Mouse (Mus musculus) stomach, embryonic 15.5 days (tissue): Measurements from ENCODE around the gene Tagln2. TPM values are rescaled to one million over a fixed set of nuclear protein-coding genes. Genes with fewer than 3 reads are reported as not detected.

ENCODE experiments used
- ATAC-seq: fragments of 200-750 bp; cut with Nextera tagmentation; 2 replicates; pipeline ENCODE4 v1.8.0; 2017; ENCODE audit warnings: low read depth, moderate number of reproducible peaks, moderate TSS enrichment; ENCODE audit not compliant: insufficient read depth, low FRiP score
- H3K27ac ChIP-seq: fragments of 300-500 bp; sonication (generic); 2 replicates; pipeline ENCODE4 v1.5.1; 2015; ENCODE audit warnings: mild to moderate bottlenecking, inconsistent platforms
- H3K27me3 ChIP-seq: fragments of 300-500 bp; sonication (generic); replicated peaks from 2 replicates; pipeline ENCODE4 v1.6.1; 2015; ENCODE audit warnings: inconsistent platforms
- H3K36me3 ChIP-seq: fragments of 300-500 bp; sonication (generic); 2 replicates; pipeline ENCODE4 v1.6.1; 2015; ENCODE audit warnings: inconsistent platforms
- H3K4me1 ChIP-seq: fragments of 300-500 bp; sonication (generic); 2 replicates; pipeline ENCODE4 v1.6.1; 2015; ENCODE audit warnings: inconsistent platforms
- H3K4me2 ChIP-seq: fragments of 300-500 bp; sonication (generic); 2 replicates; pipeline ENCODE4 v1.6.1; 2015; ENCODE audit warnings: mild to moderate bottlenecking, inconsistent platforms
- H3K4me3 ChIP-seq: fragments of 300-500 bp; sonication (generic); replicated peaks from 2 replicates; pipeline ENCODE4 v1.5.1; 2015; ENCODE audit warnings: inconsistent platforms
- H3K9ac ChIP-seq: fragments of 300-500 bp; sonication (generic); 2 replicates; pipeline ENCODE4 v1.6.1; 2015; ENCODE audit warnings: inconsistent platforms
- H3K9me3 ChIP-seq: fragments of 300-500 bp; sonication (generic); 2 replicates; pipeline ENCODE4 v1.6.1; 2016; ENCODE audit warnings: inconsistent platforms
- WGBS: fragments of 180-500 bp; shearing (Covaris S2); methylation state at CpG from one replicate; pipeline ENCODE4 v1.1.7; 2015; 5-methylcytosine and 5-hydroxymethylcytosine counted together
- polyA plus RNA-seq: library from polyadenylated mRNA; unstranded; fragments of >200 nt; fragmentation: Nextera tagmentation; extraction: Ambion mirVana; gene quantifications from 2 replicates; pipeline ENCODE4 v1.2.1, GENCODE M21; 2015

Tagln2 gene
- polyA plus RNA-seq, 1 experiment from 2014 or later, result 341 TPM

DNA sequence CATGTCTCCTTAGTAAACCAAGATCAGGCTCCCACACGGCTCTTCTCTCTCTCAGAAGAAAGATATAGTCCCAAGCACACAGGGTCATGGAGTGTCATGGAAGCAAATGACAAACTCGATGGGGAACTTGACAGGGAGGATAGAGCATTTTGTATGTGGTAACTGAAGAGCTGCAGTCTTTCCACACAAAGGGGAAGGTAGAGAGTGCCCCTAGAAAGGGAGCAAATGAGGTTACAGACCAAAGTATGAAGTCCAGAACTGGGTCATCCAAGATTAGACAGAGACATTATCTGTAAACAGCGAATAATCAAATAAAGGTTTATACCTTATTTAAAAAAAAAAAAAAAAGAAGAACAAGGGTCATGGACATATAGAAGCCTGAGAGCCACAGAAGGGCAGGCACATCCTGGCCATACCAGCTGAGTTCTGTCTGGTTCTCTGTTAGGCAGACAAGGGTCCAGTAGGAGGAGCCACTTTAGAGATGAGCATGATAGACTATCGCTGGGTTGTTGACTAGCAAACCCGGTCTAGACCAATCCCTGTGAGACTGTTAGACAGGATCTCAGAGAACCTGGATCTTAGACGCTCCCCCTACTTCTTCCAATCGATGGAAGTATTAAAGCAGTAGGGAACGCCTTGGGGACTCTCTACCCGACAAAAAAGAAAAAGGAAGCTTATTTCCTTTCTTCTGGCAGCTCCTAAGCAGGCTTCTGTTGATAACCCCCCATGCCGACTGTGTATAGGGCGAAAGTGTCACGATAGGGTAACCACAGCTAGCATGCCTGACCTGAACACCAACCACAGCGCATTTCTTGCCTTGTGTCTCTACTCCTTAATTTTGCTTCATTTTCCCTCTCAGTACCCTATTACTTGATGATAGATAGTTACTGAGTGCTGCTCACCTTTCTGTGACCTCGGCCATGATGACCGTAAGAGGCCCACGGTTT is 36.2 kb upstream of the Tagln2 start:
- no peaks in the 10 kb centered on the region for H3K27me3 ChIP-seq
- no peak for ATAC-seq
- H3K9ac ChIP-seq, result no peak overlapping the region
- no peak overlapping the region for H3K4me2 ChIP-seq
- H3K4me1 ChIP-seq, result no peaks in the 10 kb centered on the region
- H3K27ac ChIP-seq, result no peak overlapping the region
- H3K9me3 ChIP-seq, result no peaks in the 10 kb centered on the region
- H3K4me3 ChIP-seq, result no peak overlapping the region
- 66% methylated on average over 16 of the region's 16 CpGs for WGBS
- no peaks in the 10 kb centered on the region for H3K36me3 ChIP-seq

DNA sequence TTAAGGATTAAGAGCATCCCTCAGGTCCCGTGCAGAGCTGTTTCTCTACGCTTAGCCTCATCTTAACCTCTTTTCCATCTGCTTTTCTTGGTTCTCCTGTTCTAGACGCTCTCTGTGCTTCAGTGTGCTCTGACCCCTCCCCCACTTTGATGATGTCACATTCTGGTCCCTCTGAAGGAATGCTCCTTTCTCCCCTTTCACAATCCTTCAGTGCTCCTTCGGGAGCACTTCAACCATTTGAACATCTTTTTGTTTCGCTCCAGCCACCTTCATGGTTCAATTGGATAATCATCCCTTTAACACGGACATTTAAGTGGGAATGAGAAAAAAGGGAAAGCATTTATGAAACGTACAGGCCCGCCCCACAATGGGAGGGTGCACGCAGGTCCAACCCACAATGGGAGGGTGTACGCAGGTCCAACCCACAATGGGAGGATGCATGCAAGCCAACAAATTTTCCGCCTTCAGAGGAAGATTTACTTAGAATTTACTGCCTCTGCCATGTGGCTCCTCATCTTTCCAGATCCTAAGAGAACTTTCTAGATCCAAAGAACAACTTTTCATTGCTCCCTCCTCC is 31.5 kb upstream of the Tagln2 start:
- Histone ChIP-seq H3K4me2 (no peak overlapping the region), H3K4me1 (peaks cover 5% of the 10 kb centered on the region; the same call in 1 of the 2 replicates), H3K9ac (no peak overlapping the region), H3K27ac (no peak overlapping the region), H3K9me3 (no peaks in the 10 kb centered on the region), H3K36me3 (no peaks in the 10 kb centered on the region), H3K4me3 (no peak overlapping the region), H3K27me3 (no peaks in the 10 kb centered on the region)
- no peak for ATAC-seq
- 83% methylated on average over 11 of the region's 11 CpGs for WGBS

GRCm38 (mm10) chr1:172469373-172469772 is 30.5 kb upstream of the Tagln2 start:
- Histone ChIP-seq H3K4me1 (peaks cover 5% of the 10 kb centered on the region; the same call in 1 of the 2 replicates), H3K4me3 (no peak overlapping the region), H3K4me2 (no peak overlapping the region), H3K9ac (no peak overlapping the region), H3K27ac (no peak overlapping the region), H3K9me3 (no peaks in the 10 kb centered on the region), H3K27me3 (no peaks in the 10 kb centered on the region), H3K36me3 (no peaks in the 10 kb centered on the region)
- 33% methylated on average over 5 of the region's 5 CpGs for WGBS
- ATAC-seq, result no peak

DNA sequence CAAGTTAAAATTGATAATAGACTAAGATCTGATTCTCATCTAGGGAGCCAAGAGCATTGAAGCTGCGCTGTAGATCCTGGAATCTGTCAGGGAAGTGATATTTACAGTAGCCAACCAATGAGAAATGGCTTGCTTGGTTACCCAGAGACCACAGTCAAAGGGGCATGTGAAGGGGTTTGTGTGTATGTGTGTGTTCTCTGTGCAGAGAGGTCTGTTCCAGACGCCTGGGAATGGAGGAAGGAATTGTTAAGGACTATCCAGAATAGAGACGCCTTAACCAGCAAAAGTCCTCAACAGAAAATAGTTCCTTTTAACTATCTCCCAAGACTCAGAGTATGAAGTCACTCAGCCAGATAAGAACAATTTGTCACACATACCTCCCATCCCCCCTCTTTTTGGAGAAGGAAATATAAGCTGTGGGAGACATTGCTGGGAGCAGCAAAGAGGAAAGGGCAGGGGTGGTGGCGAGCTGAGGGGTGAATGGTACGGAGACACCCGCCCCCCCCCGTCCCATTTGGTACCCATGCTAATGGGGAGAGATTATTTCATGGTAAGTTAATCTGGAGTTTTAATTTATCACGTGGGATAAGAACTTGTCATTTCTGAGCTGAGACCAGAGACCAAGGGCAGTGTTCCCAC is 29.9 kb upstream of the Tagln2 start:
- WGBS, result 55% methylated on average over 8 of the region's 8 CpGs
- ATAC-seq, result no peak
- Histone ChIP-seq H3K27ac (no peak overlapping the region), H3K4me1 (peaks cover 5% of the 10 kb centered on the region; the same call in 1 of the 2 replicates), H3K4me3 (no peak overlapping the region), H3K27me3 (no peaks in the 10 kb centered on the region), H3K4me2 (no peak overlapping the region), H3K36me3 (no peaks in the 10 kb centered on the region), H3K9me3 (no peaks in the 10 kb centered on the region), H3K9ac (no peak overlapping the region)

- no peak for ATAC-seq
- H3K4me2 ChIP-seq, result no peak overlapping the region
- H3K4me3 ChIP-seq, result no peak overlapping the region
- no peak overlapping the region for H3K27ac ChIP-seq
- H3K9ac ChIP-seq, result no peak overlapping the region
- H3K4me1 ChIP-seq, result peaks cover 10% of the 10 kb centered on the region; the same call in 1 of the 2 replicates
- no peaks in the 10 kb centered on the region for H3K36me3 ChIP-seq
- no peaks in the 10 kb centered on the region for H3K9me3 ChIP-seq
- H3K27me3 ChIP-seq, result no peaks in the 10 kb centered on the region
Measured at GRCm38 (mm10) chr1:172472909-172473308, 26.9 kb upstream of the Tagln2 start.

GRCm38 (mm10) chr1:172474196-172474595 is 25.7 kb upstream of the Tagln2 start:
- no peaks in the 10 kb centered on the region for H3K9me3 ChIP-seq
- H3K4me1 ChIP-seq, result peaks cover 10% of the 10 kb centered on the region; the same call in 1 of the 2 replicates
- no peaks in the 10 kb centered on the region for H3K27me3 ChIP-seq
- no peak overlapping the region for H3K4me2 ChIP-seq
- H3K36me3 ChIP-seq, result no peaks in the 10 kb centered on the region
- no peak overlapping the region for H3K27ac ChIP-seq
- H3K9ac ChIP-seq, result no peak overlapping the region
- WGBS, result 77% methylated on average over 3 of the region's 3 CpGs
- no peak for ATAC-seq
- H3K4me3 ChIP-seq, result no peak overlapping the region

GRCm38 (mm10) chr1:172475054-172475741 is 24.6 kb upstream of the Tagln2 start, which contains the start of gene Slamf9:
Gene Slamf9 (plus strand): TSS chr1:172475358.
- Histone ChIP-seq H3K27ac (no peak within 1 kb of the TSS), H3K36me3 (no peaks in the 10 kb centered on the region), H3K9ac (no peak within 1 kb of the TSS), H3K4me1 (0 out of 2 replicates have a peak, but pooled peaks cover 5% of the 10 kb centered on the region), H3K4me2 (no peak within 1 kb of the TSS), H3K4me3 (no peak within 1 kb of the TSS), H3K9me3 (no peaks in the 10 kb centered on the region), H3K27me3 (no peaks in the 10 kb centered on the region)
- ATAC-seq, result 0 out of 2 replicates have a peak, but pooled peaks have one; percentile 35
- 44% methylated on average over 7 of the region's 7 CpGs for WGBS

DNA sequence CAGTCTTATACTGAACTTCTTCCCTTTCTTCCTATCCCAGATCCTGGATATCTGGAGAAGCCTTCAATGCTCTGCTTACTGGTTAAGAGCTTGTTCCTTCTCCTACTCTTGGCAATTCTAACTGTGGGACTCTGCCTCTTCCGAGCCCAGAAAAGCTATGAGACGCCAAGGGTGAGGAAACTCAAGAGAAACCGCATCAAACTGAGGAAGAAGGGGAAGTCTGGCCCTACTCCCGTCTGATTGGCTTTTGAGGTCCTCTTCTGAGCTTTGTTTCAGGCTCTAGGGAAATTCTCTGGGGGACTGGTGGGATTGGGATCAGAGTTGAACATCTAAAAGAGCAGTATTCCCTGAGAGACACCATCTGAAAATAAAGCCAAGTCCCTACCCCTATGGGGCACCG is 21.8 kb upstream of the Tagln2 start:
- Histone ChIP-seq H3K9me3 (no peaks in the 10 kb centered on the region), H3K4me3 (no peak overlapping the region), H3K4me2 (no peak overlapping the region), H3K4me1 (peaks cover 17% of the 10 kb centered on the region), H3K36me3 (no peaks in the 10 kb centered on the region), H3K27ac (no peak overlapping the region), H3K9ac (no peak overlapping the region), H3K27me3 (no peaks in the 10 kb centered on the region)
- 70% methylated on average over 5 of the region's 5 CpGs for WGBS
- no peak for ATAC-seq

GRCm38 (mm10) chr1:172480376-172480775 is 19.5 kb upstream of the Tagln2 start:
- Histone ChIP-seq H3K27ac (no peak overlapping the region), H3K9ac (no peak overlapping the region), H3K9me3 (no peaks in the 10 kb centered on the region), H3K36me3 (no peaks in the 10 kb centered on the region), H3K27me3 (no peaks in the 10 kb centered on the region), H3K4me2 (no peak overlapping the region), H3K4me3 (no peak overlapping the region), H3K4me1 (peaks cover 32% of the 10 kb centered on the region)
- ATAC-seq, result no peak
- WGBS, result 87% methylated on average over 4 of the region's 4 CpGs

GRCm38 (mm10) chr1:172481111-172481510 is 18.7 kb upstream of the Tagln2 start:
- no peaks in the 10 kb centered on the region for H3K27me3 ChIP-seq
- WGBS, result 14% methylated on average over 13 of the region's 13 CpGs
- peaks cover 38% of the 10 kb centered on the region for H3K4me1 ChIP-seq
- peak overlapping the region; percentile 89 for H3K4me2 ChIP-seq
- peak overlapping the region; percentile 60 for H3K4me3 ChIP-seq
- H3K9ac ChIP-seq, result no peak overlapping the region
- H3K27ac ChIP-seq, result peak overlapping the region; percentile 93
- no peaks in the 10 kb centered on the region for H3K36me3 ChIP-seq
- H3K9me3 ChIP-seq, result no peaks in the 10 kb centered on the region
- ATAC-seq, result no peak

DNA sequence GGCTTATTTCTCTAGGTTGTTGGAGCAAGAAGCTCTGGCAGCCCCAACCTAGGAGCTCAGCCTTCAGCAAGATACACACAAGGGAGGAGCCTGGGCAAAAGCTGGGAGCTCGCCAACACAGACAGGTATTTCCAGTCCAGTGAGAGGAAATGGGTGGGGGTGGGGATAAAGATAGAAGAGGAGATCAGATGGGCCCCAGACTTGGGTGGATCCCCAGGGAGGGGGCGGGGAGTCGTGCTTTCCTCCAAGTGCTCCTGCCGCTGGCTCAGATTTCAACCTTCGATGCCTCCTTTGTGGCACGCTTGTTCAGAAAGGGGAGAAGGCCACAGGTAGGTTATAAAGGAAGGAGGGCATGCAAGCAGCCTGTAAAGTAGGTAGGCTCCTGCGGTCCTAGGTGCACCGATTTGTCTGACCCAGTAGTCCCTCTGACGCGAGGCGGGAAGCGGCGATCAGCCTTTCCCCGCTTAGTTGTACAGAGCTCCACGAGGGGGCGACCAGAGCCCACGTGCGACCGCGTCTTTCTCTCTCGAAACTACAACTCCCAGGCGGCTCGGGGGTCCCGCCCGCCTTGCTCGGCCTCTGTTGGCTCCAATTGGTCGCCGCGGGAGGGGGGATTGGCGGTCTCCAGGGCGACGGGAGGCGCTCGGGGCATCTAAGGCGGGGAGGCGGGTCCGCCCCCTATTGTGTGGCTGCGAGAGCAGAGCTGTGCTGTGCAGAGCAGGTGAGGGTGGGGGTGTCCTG is 18.1 kb upstream of the Tagln2 start, which contains the start of gene Igsf9:
Igsf9 (plus strand) TSS at position 249 of the 741 bp plus-strand sequence.
- WGBS, result 1% methylated on average over 38 of the region's 38 CpGs

More for the DNA sequence above, 18.1 kb upstream of the Tagln2 start, which contains the start of gene Igsf9:
- H3K36me3 ChIP-seq, result no peaks in the 10 kb centered on the region
- peaks cover 38% of the 10 kb centered on the region for H3K4me1 ChIP-seq
- H3K27ac ChIP-seq, result peak within 1 kb of the TSS; percentile 93
- H3K9me3 ChIP-seq, result no peaks in the 10 kb centered on the region
- H3K4me3 ChIP-seq, result peak within 1 kb of the TSS; percentile 60
- peak within 1 kb of the TSS; percentile 29; the same call in 1 of the 2 replicates for H3K9ac ChIP-seq
- H3K27me3 ChIP-seq, result no peaks in the 10 kb centered on the region
- peak; percentile 91 for ATAC-seq
- peak within 1 kb of the TSS; percentile 89 for H3K4me2 ChIP-seq
